Mouse (Mus musculus) limb, embryonic 14.5 days (tissue): ENCODE results near the gene Slc16a8. TPM values are rescaled to one million over a fixed set of nuclear protein-coding genes. Genes with fewer than 3 reads are reported as not detected.

Experiments used
- ATAC-seq: fragments of 200-750 bp; cut with Nextera tagmentation; 2 replicates; pipeline ENCODE4 v1.8.0; 2017; ENCODE audit warnings: low read depth, moderate number of reproducible peaks, moderate TSS enrichment; ENCODE audit not compliant: low FRiP score
- DNase-seq: peaks from one replicate; pipeline ENCODE4 v3.0.0-alpha.2; 2015; ENCODE audit warnings: low spot score
- H3K27ac ChIP-seq: fragments of 300-500 bp; sonication (generic); replicated peaks from 2 replicates; pipeline ENCODE4 v1.5.1; 2014; ENCODE audit warnings: low read depth, mild to moderate bottlenecking, low read length, moderate library complexity, mixed read lengths
- H3K27me3 ChIP-seq: fragments of 300-500 bp; sonication (generic); 2 replicates; pipeline ENCODE4 v1.6.1; 2014; ENCODE audit warnings: low read length, mixed read lengths; ENCODE audit not compliant: control insufficient read depth, insufficient read depth
- H3K36me3 ChIP-seq: fragments of 300-500 bp; sonication (generic); 2 replicates; pipeline ENCODE4 v1.6.1; 2014; ENCODE audit warnings: mild to moderate bottlenecking, low read length, moderate library complexity, mixed read lengths; ENCODE audit not compliant: control insufficient read depth, insufficient read depth
- H3K4me1 ChIP-seq: fragments of 300-500 bp; sonication (generic); 2 replicates; pipeline ENCODE4 v1.6.1; 2014; ENCODE audit warnings: antibody characterized with exemption, low read length, mixed read lengths; ENCODE audit not compliant: control insufficient read depth, insufficient read depth
- H3K4me2 ChIP-seq: fragments of 300-500 bp; sonication (generic); replicated peaks from 2 replicates; pipeline ENCODE4 v1.6.1; 2014; ENCODE audit warnings: low read depth, mild to moderate bottlenecking, low read length, moderate library complexity; ENCODE audit not compliant: severe bottlenecking
- H3K4me3 ChIP-seq: fragments of 300-500 bp; sonication (generic); replicated peaks from 2 replicates; pipeline ENCODE4 v1.5.1; 2014; ENCODE audit warnings: low read length
- H3K9ac ChIP-seq: fragments of 300-500 bp; sonication (generic); 2 replicates; pipeline ENCODE4 v1.6.1; 2014; ENCODE audit warnings: mild to moderate bottlenecking, low read depth, low read length, moderate library complexity; ENCODE audit not compliant: severe bottlenecking
- H3K9me3 ChIP-seq: fragments of 300-500 bp; sonication (generic); 2 replicates; pipeline ENCODE4 v1.6.1; 2016; ENCODE audit warnings: low read length; ENCODE audit not compliant: control insufficient read depth
- POLR2A ChIP-seq: fragments of 200-500 bp; IDR thresholded peaks from 2 replicates; pipeline ENCODE4 v1.8.0; 2012; ENCODE audit warnings: inconsistent platforms, mild to moderate bottlenecking, moderate library complexity, borderline replicate concordance; ENCODE audit not compliant: insufficient read depth, insufficient read length; ENCODE audit errors: extremely low read depth
- WGBS: fragments of 180-500 bp; shearing (Covaris S2); extraction: QIAGEN DNeasy Blood & Tissue Kit; methylation state at CpG from one replicate; pipeline ENCODE4 v1.1.7; 2014; 5-methylcytosine and 5-hydroxymethylcytosine counted together
- polyA plus RNA-seq, 2 experiments: library from polyadenylated mRNA; depleted of rRNA in 1 of 2; stranded (reverse) in 1 of 2; unstranded in 1 of 2; fragments of >200 nt; fragmentation: Nextera tagmentation in 1 of 2; extraction: Ambion mirVana in 1 of 2; gene quantifications; 2 replicates each; pipeline versions ENCODE4 v1.2.1 to v1.2.3; 2012 to 2014

Gene Slc16a8
- polyA plus RNA-seq, 2 experiments, result 0.16 to 0.51 TPM

- Histone ChIP-seq H3K4me2 (no peak overlapping the region), H3K27ac (no peak overlapping the region), H3K4me1 (no peaks in the 10 kb centered on the region), H3K36me3 (peaks cover 18% of the 10 kb centered on the region), H3K4me3 (no peak overlapping the region), H3K9me3 (no peaks in the 10 kb centered on the region), H3K9ac (no peak overlapping the region), H3K27me3 (no peaks in the 10 kb centered on the region)
- TF ChIP-seq POLR2A, result no peak
- WGBS, result 45% methylated on average over 3 of the region's 3 CpGs
- ATAC-seq, result no peak
- no peak for DNase-seq
Measured at GRCm38 (mm10) chr15:79290340-79290739, 35.8 kb upstream of the Slc16a8 start.

- ATAC-seq, result no peak
- 73% methylated on average over 12 of the region's 12 CpGs for whole genome bisulfite sequencing
- H3K27ac ChIP-seq, result no peak overlapping the region
- H3K36me3 ChIP-seq, result peaks cover 18% of the 10 kb centered on the region
- no peaks in the 10 kb centered on the region for H3K27me3 ChIP-seq
- no peak for DNase-seq
- no peak overlapping the region for H3K4me2 ChIP-seq
- TF ChIP-seq POLR2A, result no peak
- H3K9ac ChIP-seq, result no peak overlapping the region
- H3K9me3 ChIP-seq, result no peaks in the 10 kb centered on the region
- no peak overlapping the region for H3K4me3 ChIP-seq
- H3K4me1 ChIP-seq, result no peaks in the 10 kb centered on the region
Measured at GRCm38 (mm10) chr15:79289441-79289840, 34.9 kb upstream of the Slc16a8 start.

GRCm38 (mm10) chr15:79288387-79288786, 33.8 kb upstream of the Slc16a8 start:
- ATAC-seq (no peak), DNase-seq (no peak)
- no peak for TF ChIP-seq POLR2A
- no peak overlapping the region for H3K27ac ChIP-seq
- H3K9me3 ChIP-seq, result no peaks in the 10 kb centered on the region
- peaks cover 18% of the 10 kb centered on the region for H3K36me3 ChIP-seq
- H3K4me2 ChIP-seq, result no peak overlapping the region
- no peak overlapping the region for H3K4me3 ChIP-seq
- no peaks in the 10 kb centered on the region for H3K4me1 ChIP-seq
- WGBS, result 85% methylated on average over 3 of the region's 3 CpGs
- H3K27me3 ChIP-seq, result no peaks in the 10 kb centered on the region
- H3K9ac ChIP-seq, result no peak overlapping the region

- no peak for DNase-seq
- no peak overlapping the region for H3K4me2 ChIP-seq
- TF ChIP-seq POLR2A, result no peak
- ATAC-seq, result no peak
- no peak overlapping the region for H3K9ac ChIP-seq
- no peaks in the 10 kb centered on the region for H3K4me1 ChIP-seq
- H3K4me3 ChIP-seq, result no peak overlapping the region
- 92% methylated on average over 7 of the region's 7 CpGs for WGBS
- no peaks in the 10 kb centered on the region for H3K27me3 ChIP-seq
- no peak overlapping the region for H3K27ac ChIP-seq
- peaks cover 18% of the 10 kb centered on the region for H3K36me3 ChIP-seq
- no peaks in the 10 kb centered on the region for H3K9me3 ChIP-seq
Measured at GRCm38 (mm10) chr15:79287091-79287490, 32.5 kb upstream of the Slc16a8 start.

- Histone ChIP-seq H3K27me3 (no peaks in the 10 kb centered on the region), H3K4me2 (no peak overlapping the region), H3K4me3 (no peak overlapping the region), H3K9me3 (no peaks in the 10 kb centered on the region), H3K4me1 (no peaks in the 10 kb centered on the region), H3K36me3 (peaks cover 18% of the 10 kb centered on the region), H3K27ac (no peak overlapping the region), H3K9ac (no peak overlapping the region)
- 86% methylated on average over 7 of the region's 7 CpGs for whole genome bisulfite sequencing
- no peak for ATAC-seq
- no peak for DNase-seq
- no peak for TF ChIP-seq POLR2A
Measured at GRCm38 (mm10) chr15:79286141-79286540, 31.6 kb upstream of the Slc16a8 start.

GRCm38 (mm10) chr15:79285399-79285798, 30.8 kb upstream of the Slc16a8 start, which contains the start of gene Baiap2l2:
Gene Baiap2l2 (minus strand): TSS chr15:79285537.
- H3K36me3 ChIP-seq, result peaks cover 18% of the 10 kb centered on the region
- 62% methylated on average over 10 of the region's 10 CpGs for WGBS
- no peak within 1 kb of the TSS for H3K4me2 ChIP-seq
- DNase-seq (no peak), ATAC-seq (no peak)
- no peak within 1 kb of the TSS for H3K9ac ChIP-seq
- no peaks in the 10 kb centered on the region for H3K4me1 ChIP-seq
- TF ChIP-seq POLR2A, result no peak
- H3K9me3 ChIP-seq, result no peaks in the 10 kb centered on the region
- no peak within 1 kb of the TSS for H3K27ac ChIP-seq
- H3K27me3 ChIP-seq, result no peaks in the 10 kb centered on the region
- no peak within 1 kb of the TSS for H3K4me3 ChIP-seq
